Mouse (Mus musculus) hindbrain, embryonic 14.5 days (tissue): ENCODE data around the gene Isg15. TPM values are rescaled to one million over a fixed set of nuclear protein-coding genes. Genes with fewer than 3 reads are reported as not detected.

Experiments
- ATAC-seq: fragments of 200-750 bp; cut with Nextera tagmentation; 2 replicates; pipeline ENCODE4 v1.8.0; 2017; ENCODE audit warnings: moderate number of reproducible peaks, mild to moderate bottlenecking, moderate TSS enrichment, moderate library complexity; ENCODE audit not compliant: low FRiP score
- DNase-seq: peaks from one replicate; pipeline ENCODE4 v3.0.0-alpha.2; 2015; ENCODE audit warnings: low spot score
- H3K27ac ChIP-seq: fragments of 300-500 bp; sonication (generic); 2 replicates; pipeline ENCODE4 v1.5.1; 2014; ENCODE audit warnings: mild to moderate bottlenecking, moderate library complexity
- H3K27me3 ChIP-seq: fragments of 300-500 bp; sonication (generic); 2 replicates; pipeline ENCODE4 v1.6.1; 2014; ENCODE audit warnings: mild to moderate bottlenecking, low read length, mixed read lengths; ENCODE audit not compliant: control insufficient read depth, insufficient read depth
- H3K36me3 ChIP-seq: fragments of 300-500 bp; sonication (generic); replicated peaks from 2 replicates; pipeline ENCODE4 v1.6.1; 2014; ENCODE audit not compliant: control insufficient read depth, insufficient read depth
- H3K4me1 ChIP-seq: fragments of 300-500 bp; sonication (generic); replicated peaks from 2 replicates; pipeline ENCODE4 v1.6.1; 2014; ENCODE audit warnings: antibody characterized with exemption, low read length, mixed read lengths; ENCODE audit not compliant: control insufficient read depth, insufficient read depth
- H3K4me2 ChIP-seq: fragments of 300-500 bp; sonication (generic); replicated peaks from 2 replicates; pipeline ENCODE4 v1.6.1; 2014; ENCODE audit warnings: mild to moderate bottlenecking, moderate library complexity
- H3K4me3 ChIP-seq: fragments of 300-500 bp; sonication (generic); replicated peaks from 2 replicates; pipeline ENCODE4 v1.5.1; 2014; ENCODE audit warnings: mild to moderate bottlenecking, low read length
- H3K9ac ChIP-seq: fragments of 300-500 bp; sonication (generic); 2 replicates; pipeline ENCODE4 v1.6.1; 2014
- H3K9me3 ChIP-seq: fragments of 300-500 bp; sonication (generic); 2 replicates; pipeline ENCODE4 v1.6.1; 2016; ENCODE audit warnings: low read length; ENCODE audit not compliant: control insufficient read depth
- WGBS: fragments of 180-500 bp; shearing (Covaris S2); extraction: QIAGEN DNeasy Blood & Tissue Kit; methylation state at CpG from one replicate; pipeline ENCODE4 v1.1.7; 2014; 5-methylcytosine and 5-hydroxymethylcytosine counted together
- polyA plus RNA-seq: library from polyadenylated mRNA; unstranded; fragments of >200 nt; fragmentation: Nextera tagmentation; extraction: Ambion mirVana; gene quantifications from 2 replicates; pipeline ENCODE4 v1.2.1, GENCODE M21; 2014

The Isg15 gene
- polyA plus RNA-seq, 1 experiment from 2014 or later, result 0.90 TPM

DNA sequence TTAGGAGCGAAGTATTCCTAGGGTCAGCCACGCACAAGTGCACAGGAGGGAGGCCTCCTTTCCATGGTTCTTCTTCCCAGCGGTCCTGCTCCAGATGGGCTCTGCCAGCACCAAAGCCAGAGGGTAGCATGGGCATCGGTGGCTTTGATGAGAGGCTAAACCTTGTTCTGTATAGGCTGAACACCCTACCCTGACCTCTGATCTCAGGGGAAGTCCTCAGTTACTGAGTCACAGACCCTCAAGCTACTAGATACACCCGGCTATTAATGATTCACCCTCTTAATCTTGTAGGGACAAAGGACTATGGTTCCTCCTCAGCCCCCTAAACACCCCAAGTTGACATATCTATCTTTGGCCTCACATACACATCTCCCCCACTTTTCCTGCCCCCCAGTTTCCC, 6.7 kb downstream of the Isg15 start:
- no peaks in the 10 kb centered on the region for H3K9me3 ChIP-seq
- no peak overlapping the region for H3K27ac ChIP-seq
- peaks cover 49% of the 10 kb centered on the region for H3K4me1 ChIP-seq
- peak overlapping the region; percentile 97; the same call in 1 of the 2 replicates for H3K4me2 ChIP-seq
- DNase-seq (no peak), ATAC-seq (no peak)
- 57% methylated on average over 5 of the region's 5 CpGs for WGBS
- H3K36me3 ChIP-seq, result peaks cover 29% of the 10 kb centered on the region
- no peaks in the 10 kb centered on the region for H3K27me3 ChIP-seq
- H3K4me3 ChIP-seq, result no peak overlapping the region
- 0 out of 2 replicates have a peak overlapping the region, but pooled peaks have one; percentile 42 for H3K9ac ChIP-seq

DNA sequence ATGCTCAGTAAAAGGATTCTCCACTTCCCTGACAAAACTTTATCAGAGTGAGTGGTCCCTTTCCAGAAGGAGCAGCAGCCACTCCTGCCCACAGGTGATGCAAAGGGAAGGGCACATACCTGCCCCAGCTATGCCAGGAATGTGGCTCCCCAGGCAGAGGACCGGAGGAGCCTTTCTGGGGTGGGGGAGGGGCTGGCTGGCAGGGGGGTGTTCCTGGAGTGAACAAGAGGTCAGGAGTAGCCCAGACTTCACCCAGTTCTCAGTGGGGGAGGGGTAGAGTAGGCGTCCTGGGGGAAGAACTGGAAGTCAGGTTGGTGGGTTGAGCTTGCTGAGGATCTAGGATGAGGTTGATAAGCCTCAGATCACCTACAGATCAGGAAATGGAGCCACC, 7.4 kb downstream of the Isg15 start:
- no peaks in the 10 kb centered on the region for H3K27me3 ChIP-seq
- ATAC-seq, result no peak
- H3K4me1 ChIP-seq, result peaks cover 56% of the 10 kb centered on the region
- H3K4me2 ChIP-seq, result no peak overlapping the region
- H3K9ac ChIP-seq, result no peak overlapping the region
- no peaks in the 10 kb centered on the region for H3K9me3 ChIP-seq
- WGBS, result 28% methylated on average over 2 of the region's 2 CpGs
- H3K4me3 ChIP-seq, result no peak overlapping the region
- no peak for DNase-seq
- peaks cover 29% of the 10 kb centered on the region for H3K36me3 ChIP-seq
- H3K27ac ChIP-seq, result no peak overlapping the region

DNA sequence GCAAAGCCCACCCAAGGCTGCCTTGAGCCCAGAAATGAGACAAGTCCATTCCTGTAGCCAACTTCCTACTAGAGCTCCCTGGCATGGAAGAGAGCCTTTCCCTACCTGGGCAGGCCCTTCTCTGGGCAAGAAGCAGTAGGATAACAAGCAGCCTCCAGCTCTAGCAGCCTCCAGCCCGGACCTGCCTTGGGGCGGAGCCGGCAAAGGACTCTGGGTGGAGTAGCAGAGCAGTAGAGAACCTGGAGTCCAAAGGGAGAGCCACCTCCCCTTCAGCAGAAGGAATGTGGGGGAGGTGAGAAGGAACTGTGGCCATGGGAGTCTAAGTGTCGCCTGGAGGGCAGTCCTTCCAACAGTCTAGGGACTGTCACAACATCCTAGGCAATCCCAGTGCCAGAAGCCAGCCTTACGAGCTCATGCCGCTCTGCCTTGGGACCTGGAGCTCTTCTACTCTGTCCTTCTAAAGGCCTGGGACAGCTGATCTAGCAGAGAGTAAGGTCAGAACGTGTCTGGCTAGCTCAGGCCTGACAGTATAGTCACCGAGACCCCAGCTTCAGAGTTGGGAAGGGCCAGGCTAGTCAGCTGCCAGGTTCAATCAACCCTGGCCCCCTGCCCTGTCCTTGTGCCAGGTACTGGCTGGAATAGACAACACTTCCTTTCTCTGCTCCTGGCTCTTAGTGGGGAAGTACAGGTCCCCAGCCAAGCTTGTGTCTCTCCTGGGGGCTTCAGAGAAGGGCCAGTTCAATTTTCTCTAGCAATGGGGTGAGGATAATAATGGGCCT, 8.0 kb downstream of the Isg15 start:
- peaks cover 61% of the 10 kb centered on the region for H3K4me1 ChIP-seq
- no peak overlapping the region for H3K9ac ChIP-seq
- 59% methylated on average over 8 of the region's 8 CpGs for WGBS
- no peaks in the 10 kb centered on the region for H3K9me3 ChIP-seq
- no peak overlapping the region for H3K4me3 ChIP-seq
- ATAC-seq, result no peak
- H3K4me2 ChIP-seq, result no peak overlapping the region
- peaks cover 29% of the 10 kb centered on the region for H3K36me3 ChIP-seq
- H3K27me3 ChIP-seq, result no peaks in the 10 kb centered on the region
- DNase-seq, result no peak
- peak overlapping the region; percentile 12; the same call in 1 of the 2 replicates for H3K27ac ChIP-seq

DNA sequence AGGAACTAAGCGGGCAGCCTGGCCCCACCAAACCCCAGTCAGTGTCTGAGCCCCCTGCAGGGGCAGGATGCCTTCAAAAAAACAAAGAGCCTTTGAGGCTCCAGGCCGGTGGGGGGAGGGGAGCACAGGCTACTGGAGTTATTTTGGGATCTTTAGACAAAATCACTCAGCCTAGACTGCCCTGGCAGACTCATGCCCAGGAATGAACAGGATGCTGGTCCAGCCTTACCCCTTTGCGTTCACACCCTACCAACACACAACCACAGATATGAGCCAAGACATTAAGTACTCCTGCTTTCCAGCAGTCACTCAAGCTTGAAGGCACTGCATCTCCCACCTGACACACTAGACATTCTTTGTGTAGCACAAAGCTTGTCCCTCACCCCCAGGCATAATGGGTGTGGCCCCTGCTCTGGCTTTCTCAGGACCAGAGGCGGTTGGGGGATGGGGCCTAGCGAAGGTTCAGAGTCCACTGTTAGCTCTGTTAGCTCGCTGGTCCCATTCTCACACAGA, 11.8 kb downstream of the Isg15 start:
- peak; percentile 18 for ATAC-seq

DNA sequence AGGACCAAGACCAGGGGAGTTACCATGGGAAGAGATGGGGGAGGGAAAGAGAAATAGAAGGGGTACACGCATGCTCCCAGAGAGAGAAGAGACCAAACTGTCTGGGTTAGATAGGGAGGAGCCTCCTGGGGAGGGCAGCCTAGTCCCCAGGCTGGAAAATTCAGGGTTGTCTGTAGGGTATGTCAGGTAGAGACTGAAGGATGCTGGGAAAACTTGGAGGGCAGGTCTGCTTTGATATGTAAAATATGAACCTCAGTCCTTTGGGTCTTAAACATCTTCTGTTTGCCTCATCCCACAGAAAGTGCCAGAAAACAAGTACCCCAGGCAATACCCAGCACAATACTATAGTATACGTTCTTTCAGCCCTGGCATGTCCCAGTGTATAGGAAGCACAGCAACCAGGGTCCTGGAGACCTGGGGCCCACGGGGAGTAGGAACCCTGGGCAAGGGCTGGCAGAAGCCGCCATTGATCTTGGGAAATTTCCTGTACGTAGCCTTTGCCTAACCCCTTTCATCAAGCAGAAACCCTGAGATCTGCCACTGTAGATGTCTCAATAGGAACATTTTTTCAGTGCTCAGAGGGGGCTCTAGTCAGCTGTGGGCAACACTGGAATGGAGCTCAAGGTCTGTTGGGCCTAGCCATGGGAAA, 12.3 kb downstream of the Isg15 start:
- H3K27ac ChIP-seq, result peak overlapping the region; percentile 60
- H3K27me3 ChIP-seq, result no peaks in the 10 kb centered on the region
- ATAC-seq, result 0 out of 2 replicates have a peak, but pooled peaks have one; percentile 12
- no peak overlapping the region for H3K4me3 ChIP-seq
- 24% methylated on average over 5 of the region's 5 CpGs for WGBS
- H3K9me3 ChIP-seq, result no peaks in the 10 kb centered on the region
- no peak for DNase-seq
- H3K4me1 ChIP-seq, result peaks cover 67% of the 10 kb centered on the region
- H3K4me2 ChIP-seq, result peak overlapping the region; percentile 23; the same call in 1 of the 2 replicates
- H3K36me3 ChIP-seq, result peaks cover 21% of the 10 kb centered on the region
- H3K9ac ChIP-seq, result peak overlapping the region; percentile 12

More for the DNA sequence above, 11.8 kb downstream of the Isg15 start:
- H3K9me3 ChIP-seq, result no peaks in the 10 kb centered on the region
- no peak overlapping the region for H3K4me3 ChIP-seq
- H3K4me2 ChIP-seq, result peak overlapping the region; percentile 23; the same call in 1 of the 2 replicates
- no peaks in the 10 kb centered on the region for H3K27me3 ChIP-seq
- peaks cover 66% of the 10 kb centered on the region for H3K4me1 ChIP-seq
- peak overlapping the region; percentile 12; the same call in 1 of the 2 replicates for H3K9ac ChIP-seq
- peak; percentile 65 for DNase-seq
- peak overlapping the region; percentile 60 for H3K27ac ChIP-seq
- H3K36me3 ChIP-seq, result peaks cover 21% of the 10 kb centered on the region
- WGBS, result 3% methylated on average over 6 of the region's 6 CpGs

DNA sequence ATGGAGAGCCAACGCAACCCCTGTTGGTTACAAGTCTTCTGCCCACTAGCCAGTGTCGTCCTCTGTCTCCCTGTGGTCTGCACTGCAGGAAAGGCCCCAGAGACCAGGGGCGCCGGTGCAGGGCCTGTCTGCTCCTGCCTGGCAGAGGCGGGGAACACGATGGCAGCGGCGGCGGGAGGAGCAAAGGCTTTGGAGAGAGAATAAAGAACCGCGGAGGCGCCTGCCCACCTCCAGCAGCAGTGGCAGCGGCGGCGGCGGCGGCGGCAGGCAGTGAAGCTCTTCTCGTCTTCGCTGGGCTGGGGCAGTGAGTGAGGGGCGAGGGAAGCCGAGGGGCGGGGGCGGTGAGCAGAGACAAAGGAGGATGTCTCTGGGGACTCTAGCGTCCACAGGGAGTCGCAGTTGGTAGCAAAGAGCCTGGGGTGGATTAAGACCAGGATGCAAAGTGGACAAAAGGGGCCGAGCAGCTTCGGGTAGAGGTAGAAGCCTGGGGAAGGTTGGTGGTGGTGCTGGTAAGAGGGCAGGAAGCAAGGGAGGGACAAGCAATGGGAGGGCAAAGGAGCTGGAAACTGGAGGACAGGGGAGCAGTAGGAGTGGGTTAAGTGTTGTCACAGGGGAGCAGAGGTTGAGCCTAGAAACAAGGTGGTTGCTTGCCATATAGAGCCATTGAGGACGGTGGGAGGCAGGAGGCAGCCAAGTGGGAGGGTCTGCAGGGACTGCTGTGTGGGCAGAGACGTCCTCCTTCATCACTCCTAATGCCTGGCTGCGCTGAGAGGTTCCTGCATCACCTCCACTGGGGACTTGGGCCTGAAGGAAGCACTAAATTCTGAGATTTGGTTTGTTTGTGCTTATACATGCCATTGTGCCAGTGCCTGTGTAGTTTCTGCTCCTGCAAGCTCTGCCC, 14.4 kb downstream of the Isg15 start:
- Histone ChIP-seq H3K27me3 (no peaks in the 10 kb centered on the region), H3K27ac (peak overlapping the region; percentile 96), H3K4me3 (peak overlapping the region; percentile 56), H3K9ac (peak overlapping the region; percentile 90), H3K4me1 (peaks cover 85% of the 10 kb centered on the region), H3K9me3 (no peaks in the 10 kb centered on the region), H3K4me2 (peak overlapping the region; percentile 74), H3K36me3 (peaks cover 19% of the 10 kb centered on the region)
- DNase-seq (peak; percentile 68), ATAC-seq (peak; percentile 58)
- 4% methylated on average over 29 of the region's 31 CpGs for WGBS

DNA sequence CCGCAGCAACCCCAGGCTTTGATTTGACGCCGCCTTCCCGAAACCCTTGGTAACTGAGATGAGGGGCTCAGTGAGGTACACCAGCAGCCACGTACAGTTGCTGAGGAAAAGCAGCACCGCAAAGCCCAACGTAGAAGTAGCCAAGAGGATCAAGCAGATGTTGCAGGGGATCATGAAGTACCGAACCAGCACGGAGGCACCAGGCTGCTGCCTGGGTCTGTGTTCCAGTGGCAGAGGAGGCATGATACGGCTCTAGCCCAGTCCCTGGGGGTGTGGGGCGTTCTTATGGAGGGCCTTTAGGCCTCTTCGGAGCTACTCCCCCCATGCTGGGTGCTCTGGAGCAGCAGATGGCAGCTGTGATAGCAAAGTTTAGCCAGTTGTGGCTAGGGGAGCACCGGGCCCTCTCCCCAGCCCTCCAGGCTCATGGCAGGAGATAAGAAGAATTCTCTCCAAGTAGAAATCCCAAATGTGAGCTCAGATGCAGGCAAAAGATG, 15.1 kb downstream of the Isg15 start:
- peak overlapping the region; percentile 74 for H3K4me2 ChIP-seq
- H3K27ac ChIP-seq, result peak overlapping the region; percentile 96
- 40% methylated on average over 13 of the region's 13 CpGs for WGBS
- no peaks in the 10 kb centered on the region for H3K27me3 ChIP-seq
- no peaks in the 10 kb centered on the region for H3K9me3 ChIP-seq
- peak overlapping the region; percentile 90 for H3K9ac ChIP-seq
- ATAC-seq (no peak; the same call in 1 of the 2 replicates), DNase-seq (no peak)
- H3K4me3 ChIP-seq, result peak overlapping the region; percentile 56
- peaks cover 92% of the 10 kb centered on the region for H3K4me1 ChIP-seq
- peaks cover 20% of the 10 kb centered on the region for H3K36me3 ChIP-seq

DNA sequence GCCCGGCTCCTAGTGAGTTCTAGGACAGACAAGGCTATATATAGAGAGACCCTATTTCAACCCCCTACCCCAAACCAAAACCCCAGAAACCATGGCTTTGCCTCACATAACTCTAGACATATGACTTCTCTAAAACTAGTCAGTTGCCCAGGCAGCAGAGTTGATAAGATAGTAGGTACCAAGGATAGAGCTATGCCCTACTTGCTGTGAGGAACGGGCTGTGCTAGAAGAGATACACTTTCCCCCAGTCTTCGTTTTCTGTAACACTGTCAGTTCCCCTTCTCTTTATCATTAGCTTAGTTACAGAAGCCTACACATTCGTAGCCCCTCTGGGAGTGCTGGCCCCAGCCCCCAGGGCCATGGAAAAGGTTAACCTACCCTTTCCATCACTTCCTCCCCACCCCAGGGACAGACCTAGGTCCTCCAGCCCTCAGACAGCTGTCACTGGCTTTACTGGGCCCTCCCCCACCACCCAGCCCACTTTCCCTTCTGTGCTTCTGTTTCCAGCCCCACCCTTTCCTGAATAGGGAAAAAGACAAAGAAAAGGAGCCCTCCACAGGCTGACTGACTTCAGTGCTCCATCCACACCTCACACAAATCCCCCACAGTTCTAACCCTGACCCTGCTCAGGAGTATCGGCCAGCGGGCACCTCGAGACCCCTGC, 16.2 kb downstream of the Isg15 start:
- WGBS, result 61% methylated on average over 7 of the region's 7 CpGs
- Histone ChIP-seq H3K36me3 (peaks cover 26% of the 10 kb centered on the region), H3K4me1 (peaks cover 83% of the 10 kb centered on the region), H3K4me3 (peak overlapping the region; percentile 56), H3K9me3 (no peaks in the 10 kb centered on the region), H3K27ac (peak overlapping the region; percentile 96), H3K4me2 (peak overlapping the region; percentile 74), H3K27me3 (no peaks in the 10 kb centered on the region), H3K9ac (peak overlapping the region; percentile 90)
- DNase-seq (no peak), ATAC-seq (no peak; the same call in 1 of the 2 replicates)
